Mouse (Mus musculus) lung, postnatal 25 days (tissue): ENCODE results near the gene Ppp1r13l.

ENCODE experiments used
- DNase-seq: peaks from one replicate; pipeline ENCODE4 v3.0.0; 2022; ENCODE audit warnings: low spot score

Gene Ppp1r13l

GRCm38 (mm10) chr7:19416590-19416989 lies 57.0 kb downstream of the Ppp1r13l start:
- no peak for DNase-seq

DNA sequence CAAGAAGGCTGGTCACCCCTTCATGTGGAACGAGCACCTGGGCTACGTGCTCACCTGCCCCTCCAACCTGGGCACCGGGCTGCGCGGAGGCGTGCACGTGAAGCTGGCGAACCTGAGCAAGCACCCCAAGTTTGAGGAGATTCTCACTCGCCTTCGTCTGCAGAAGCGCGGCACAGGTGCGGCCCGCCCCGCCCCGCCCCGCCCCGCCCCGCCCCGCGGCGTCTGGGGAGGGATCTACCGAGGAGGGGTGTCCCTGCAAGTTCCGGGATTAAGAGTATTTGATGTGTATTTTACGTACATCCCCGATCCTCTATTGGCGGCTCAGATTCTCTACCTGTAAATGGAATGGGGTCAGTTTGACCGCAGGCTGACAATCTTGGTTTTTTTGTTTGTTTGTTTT lies 60.6 kb downstream of the Ppp1r13l start:
- no peak for DNase-seq

DNA sequence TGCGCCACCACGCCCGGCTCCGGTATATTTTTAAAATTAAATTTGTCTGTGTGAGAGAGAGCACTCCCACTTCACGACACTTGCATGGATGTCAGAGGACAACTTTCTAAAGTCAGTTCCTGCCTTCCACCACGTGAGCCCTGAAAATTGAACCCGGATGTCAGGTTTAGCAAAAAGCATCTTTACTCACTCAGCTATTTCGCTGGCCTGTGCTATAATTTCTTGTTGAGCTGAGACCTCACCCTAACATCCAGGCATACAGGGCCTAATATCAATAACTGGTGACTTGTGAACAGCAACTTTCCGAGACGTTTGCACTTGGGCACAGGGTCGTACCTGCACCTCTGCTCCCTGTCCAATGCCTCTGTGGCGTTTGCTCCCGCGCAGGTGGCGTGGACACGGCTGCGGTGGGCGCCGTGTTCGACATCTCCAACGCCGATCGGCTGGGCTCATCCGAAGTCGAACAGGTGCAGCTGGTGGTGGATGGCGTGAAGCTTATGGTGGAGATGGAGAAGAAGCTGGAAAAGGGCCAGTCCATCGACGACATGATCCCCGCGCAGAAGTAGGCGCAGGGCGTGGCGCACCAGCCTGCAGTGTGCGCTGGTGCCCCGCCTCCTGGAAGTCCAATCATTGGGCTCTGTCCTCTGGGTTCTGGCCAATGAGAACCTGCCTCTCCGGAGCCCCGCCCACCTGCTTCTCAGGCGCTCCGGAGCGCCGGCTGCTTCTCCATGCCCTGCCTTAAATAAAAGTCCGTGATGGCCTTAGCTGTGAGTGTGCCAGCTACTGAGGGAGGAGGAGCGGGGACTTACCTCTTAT lies 61.5 kb downstream of the Ppp1r13l start:
- peak; percentile 94 for DNase-seq

- DNase-seq, result no peak
These were observed 63.5 kb downstream of the Ppp1r13l start for GRCm38 (mm10) chr7:19423083-19423482.

DNA sequence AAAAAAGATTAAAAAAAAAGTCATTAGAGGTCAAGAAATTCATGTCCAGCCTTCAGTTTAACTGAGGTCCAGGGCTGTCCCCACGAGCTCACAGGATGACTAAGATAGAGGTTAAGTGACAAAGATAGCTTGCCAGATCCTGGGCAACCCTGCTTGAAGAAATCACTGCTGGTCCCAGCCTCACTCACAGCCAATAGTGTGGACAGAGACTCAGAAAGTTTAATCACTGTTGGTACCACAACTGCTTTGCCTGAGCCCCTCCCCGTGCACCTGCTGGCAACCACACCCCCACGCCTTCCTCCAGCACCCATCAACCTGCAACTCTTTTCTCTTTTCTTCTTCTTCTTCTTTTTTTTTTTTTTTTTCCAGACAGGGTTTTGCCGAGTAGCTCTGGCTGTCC lies 64.5 kb downstream of the Ppp1r13l start:
- no peak for DNase-seq

DNA sequence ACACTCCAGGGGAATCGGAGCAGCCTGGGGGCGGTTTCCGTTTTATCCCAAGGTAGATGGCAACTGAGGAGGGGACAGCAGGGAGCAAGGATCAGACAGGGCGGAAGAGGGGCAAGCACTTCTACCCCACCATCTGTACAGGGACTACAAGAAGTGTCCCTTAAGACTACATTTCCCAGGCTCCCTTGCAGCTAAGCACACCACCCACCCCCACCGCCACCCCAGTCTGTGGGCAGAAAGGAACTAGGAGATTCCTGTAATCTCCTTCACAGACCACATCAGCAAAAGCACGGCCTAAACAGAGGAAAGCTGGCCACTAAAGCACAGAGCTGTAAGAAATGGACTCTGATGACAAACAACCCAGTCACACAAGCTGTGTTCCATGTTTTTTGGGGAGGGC lies 66.8 kb downstream of the Ppp1r13l start:
- no peak for DNase-seq

DNA sequence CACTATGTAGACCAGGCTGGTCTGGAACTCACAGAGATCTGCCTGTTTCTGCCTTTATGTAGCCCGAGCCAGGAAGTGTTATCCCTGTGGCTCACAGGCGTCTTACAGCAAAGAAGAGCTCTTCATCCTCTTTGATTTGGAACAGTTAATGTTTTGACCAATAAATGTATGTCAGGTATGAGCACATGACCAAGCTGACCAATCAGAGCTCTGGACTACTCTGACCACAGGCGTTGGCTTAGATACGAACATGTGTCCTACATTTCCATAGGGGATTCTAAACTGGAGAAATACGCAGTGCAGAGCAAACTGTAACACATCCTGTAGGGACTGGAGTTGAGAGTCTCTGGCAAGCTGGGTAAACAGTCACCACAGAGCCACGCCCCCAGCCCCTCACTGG lies 67.3 kb downstream of the Ppp1r13l start:
- no peak for DNase-seq
